Mouse (Mus musculus) layer of hippocampus, postnatal 36 days (tissue): ENCODE measurements at regions not wholly inside any gene's neighbourhood (a gene's known extent, or its start where the extent isn't known, plus 50 kb on each side); places are given as distances from the start of the nearest gene placed in this dataset.
"Not testable (repeated sequence)": the region's sequence is repeated elsewhere in the genome, so short reads cannot be mapped to it uniquely, and the experiment has no call there.

ENCODE experiments used
- DNase-seq, 2 experiments: peaks; one replicate each; pipeline ENCODE4 v3.0.0; 2022

DNA sequence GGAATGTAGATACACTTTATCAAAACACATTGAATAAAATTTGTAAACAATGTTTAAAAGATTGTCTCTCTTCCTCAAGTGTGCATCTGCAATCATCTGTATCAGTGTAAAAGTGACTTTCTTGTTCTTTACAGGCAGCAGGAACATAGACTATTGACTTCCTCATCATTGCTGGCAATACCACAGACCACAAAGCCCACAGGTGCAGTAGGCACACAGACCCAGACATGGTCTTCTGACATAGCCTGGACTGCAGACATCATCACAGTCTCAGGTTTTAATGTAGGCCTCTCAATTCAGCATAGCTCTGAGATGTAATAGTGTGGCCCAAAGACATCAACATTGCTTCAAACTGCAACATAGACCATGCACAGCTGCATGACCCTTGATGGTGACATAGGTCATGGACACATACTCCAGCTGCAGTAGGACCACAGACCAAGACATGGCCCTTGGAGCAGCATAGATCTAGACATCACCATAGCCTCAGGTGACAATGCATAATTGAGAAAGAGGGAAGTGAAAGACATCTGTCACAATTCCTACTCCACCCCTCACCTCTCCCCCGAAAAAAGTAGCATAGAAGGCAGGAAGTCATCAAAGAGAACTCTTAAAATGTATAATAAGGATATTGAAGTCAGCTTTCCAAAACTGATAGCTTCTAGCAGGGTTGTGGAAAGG lies 74.1 kb upstream of the Speer2 start:
- DNase-seq, result no peak

DNA sequence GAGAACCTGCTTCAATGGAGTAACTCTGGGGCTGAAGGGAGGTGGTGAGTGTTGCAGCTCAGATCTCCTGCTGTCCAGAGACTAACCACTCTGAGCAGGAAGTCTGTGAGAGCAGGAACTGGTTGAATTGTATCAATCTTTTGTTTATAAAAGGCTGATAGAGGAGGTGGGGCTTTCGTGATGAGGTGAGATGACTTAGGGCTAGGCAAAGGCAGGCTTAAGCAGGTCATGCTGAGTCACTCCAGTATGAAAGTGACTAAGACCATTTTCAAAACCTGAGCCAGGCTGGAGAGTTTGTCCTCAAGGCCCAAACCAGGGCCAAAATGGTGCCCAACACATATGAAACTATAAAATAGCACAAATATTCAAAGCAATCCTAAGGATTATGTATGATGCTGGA lies 80.1 kb upstream of the Speer2 start:
- DNase-seq, result no peak

DNA sequence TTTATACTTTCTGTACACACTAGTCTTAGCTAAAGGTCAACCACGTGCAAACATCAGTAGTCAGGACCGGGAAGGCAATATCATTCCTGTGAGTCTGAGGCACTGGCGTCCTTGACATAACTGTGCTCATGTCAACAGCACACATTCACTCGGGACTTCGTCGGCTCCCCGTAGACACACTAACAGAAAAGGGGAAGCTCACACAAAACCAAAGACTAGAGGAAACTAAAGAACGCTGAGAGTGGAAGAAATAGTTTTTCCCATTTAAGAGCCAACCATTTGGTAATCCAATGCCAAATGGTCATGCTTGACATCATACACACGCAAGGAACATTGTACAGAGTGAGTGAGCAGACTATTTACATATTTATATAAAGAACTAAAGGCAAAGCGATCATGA lies 85.2 kb upstream of the Speer2 start:
- DNase-seq, result no peak

DNA sequence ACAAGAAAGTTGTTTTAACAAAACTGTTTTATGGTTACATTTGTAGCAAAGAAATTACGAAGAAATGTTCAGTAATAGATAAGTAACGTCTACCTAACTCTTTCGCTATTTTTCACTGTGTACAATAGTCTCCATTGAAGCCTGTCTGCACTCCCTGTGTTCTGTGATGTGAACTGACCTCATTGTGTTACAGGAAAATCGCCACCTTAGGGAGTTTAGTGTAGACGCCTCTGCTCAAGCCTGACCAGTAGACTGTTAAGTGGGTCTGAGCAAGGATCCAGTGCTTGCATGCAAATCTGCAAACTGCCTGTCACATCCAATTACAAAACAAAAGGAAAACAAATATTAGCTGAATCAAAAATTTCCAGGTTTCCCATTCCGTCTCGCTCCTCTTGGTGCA lies 85.8 kb upstream of the Speer2 start:
- DNase-seq, result no peak

DNA sequence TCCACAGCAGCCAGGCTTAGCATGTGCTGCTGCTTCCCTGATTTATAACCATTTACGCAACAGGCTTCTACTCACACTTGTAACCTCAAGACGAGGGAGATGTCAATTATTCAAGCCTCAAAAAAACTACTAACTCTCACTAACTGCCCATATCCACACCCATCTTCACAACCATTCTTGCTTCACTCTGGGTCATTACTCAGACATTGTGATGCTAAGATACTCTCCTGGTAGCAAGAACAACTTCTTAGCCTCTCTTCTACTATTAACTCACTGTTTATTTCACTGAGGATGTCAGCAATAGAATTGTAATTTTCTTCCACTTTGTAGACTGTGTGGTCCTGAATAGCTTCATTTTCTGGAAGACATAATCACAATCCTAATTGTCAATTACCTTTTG lies 88.0 kb upstream of the Speer2 start:
- no peak for DNase-seq

DNA sequence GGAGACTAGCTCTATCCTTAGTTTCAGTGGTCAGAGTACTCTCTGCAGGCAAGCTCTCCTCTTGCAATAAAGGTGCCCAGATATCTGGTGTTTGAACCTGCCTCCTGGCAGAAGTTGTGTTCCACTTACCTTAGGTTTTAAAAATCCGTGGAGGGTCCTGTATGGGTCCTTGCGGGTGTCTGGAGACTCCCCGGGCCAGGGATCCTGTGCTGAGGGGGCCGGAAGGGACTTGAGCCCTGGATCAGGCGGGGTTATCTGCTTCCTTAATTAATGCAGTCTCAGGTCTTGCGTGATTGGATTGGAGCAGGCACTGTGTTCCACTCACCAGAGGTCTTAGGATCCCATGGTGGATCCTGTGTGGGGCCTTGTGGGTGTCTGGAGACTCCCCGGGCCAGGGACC lies 103.0 kb upstream of the Speer2 start:
- DNase-seq, result not testable (repeated sequence)

DNA sequence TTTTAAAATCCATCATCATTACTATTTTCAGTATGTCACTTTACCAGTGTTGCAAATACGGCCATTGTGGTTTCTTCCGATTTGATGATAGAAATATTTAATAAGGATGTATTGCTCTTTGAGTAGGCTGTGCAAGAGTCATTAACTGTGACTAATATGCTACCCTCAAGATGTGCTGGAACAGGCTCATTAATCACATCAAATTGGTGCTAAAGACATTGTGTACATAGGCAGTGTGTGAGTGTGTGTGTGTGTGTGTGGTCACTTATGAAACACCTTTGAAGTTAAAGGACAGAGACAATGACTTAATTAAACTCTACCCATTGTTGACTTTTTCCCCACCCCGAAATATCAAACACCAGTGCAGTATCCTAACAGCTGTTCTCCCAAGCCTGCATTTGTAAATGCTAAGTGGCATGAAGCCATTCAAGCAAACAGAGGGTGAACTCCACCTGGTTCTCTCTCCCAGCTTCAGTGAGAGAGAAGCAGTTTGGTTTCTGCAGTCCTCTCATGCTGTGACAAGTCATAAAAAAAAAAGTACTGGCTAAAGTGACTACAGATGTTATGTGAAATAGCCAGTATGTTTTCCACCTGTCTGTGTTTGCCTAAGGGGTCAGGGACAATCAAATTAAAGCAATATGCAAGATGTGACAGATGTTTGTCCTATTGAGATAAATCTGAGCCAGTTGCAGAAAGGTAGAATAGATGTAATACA lies 116.4 kb upstream of the Speer2 start:
- DNase-seq, result no peak

DNA sequence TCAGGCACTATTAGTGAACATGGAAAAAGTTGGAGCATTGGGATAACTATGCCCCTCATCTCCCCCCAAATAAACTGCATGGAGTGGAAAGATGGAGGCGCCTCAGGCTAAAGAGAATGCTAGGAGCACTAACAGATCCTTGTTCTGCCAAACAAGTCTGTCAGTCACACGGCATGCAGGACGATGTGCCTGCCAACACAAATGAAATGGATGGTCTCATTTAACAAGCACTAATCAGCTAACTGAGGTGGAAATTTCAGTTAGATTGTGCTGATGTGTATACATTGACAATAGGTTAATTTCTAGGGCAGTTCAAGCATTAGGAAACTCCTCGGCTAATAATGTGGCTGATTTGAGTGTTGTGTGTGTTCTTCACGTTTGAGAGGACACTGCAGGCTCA lies 120.8 kb upstream of the Speer2 start:
- no peak for DNase-seq

DNA sequence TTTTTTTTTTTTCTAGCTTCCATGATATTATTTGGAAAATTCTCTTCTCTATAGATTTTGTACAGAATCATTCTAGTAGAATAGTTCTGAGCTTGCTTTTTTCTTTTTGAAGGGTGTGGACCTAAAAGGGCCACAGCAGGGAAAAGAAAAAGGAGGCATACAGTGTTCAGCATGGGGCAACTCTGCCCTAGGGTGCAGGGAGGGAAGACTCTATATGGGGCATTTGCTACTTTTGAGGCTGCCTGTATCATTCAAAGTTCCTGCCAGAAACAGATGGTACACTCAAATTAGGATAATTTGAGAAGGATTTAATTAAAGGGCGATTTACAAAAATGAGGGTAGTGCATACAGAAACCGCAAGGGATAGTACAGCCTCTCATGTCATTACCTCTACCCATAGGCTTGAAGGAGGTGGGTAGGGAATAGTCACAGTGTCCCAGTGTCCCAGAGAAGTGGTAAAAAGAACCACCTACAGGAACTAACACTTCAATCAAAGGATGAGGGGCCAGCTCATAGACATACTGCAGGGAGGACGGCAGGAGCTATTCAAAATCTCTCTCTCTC lies 128.4 kb upstream of the Speer2 start:
- DNase-seq, result no peak

DNA sequence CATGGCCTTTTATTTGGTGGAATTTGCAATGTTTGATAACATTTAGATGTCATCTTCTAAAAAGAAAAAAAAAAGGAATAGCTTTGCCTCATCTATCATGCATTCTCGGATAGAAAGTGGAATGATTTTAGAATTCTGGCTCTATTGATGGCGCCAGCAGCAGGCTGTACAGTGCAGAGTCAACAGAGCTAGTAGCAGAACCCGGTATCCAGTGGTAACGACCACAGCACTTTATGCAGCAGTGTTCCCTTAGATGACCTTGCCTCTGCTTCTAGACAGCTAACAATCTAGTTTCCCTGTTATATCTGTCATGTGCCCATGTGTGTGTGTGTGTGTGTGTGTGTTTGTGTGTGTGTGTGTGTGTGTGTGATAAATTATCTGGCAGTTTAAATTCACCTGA lies 129.2 kb upstream of the Speer2 start:
- DNase-seq, result no peak

DNA sequence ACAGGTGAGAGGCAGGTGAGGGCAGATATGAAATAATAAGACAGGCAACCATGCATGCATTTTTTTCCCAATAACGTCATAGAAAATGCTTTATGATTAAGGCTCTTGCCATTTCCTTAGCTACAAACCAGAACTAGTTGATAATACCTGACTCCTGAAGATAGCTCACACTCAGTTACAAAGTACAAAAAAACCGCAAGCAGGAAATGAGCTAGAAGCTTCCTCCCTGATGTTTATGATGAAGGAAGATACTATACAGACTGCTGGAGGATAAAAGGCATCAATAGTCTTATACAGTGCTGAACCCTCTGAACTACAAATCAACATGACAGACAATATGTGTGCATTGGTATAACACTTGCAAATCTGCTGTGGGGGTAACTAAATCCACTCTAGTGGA lies 143.3 kb upstream of the Speer2 start:
- DNase-seq, result no peak

DNA sequence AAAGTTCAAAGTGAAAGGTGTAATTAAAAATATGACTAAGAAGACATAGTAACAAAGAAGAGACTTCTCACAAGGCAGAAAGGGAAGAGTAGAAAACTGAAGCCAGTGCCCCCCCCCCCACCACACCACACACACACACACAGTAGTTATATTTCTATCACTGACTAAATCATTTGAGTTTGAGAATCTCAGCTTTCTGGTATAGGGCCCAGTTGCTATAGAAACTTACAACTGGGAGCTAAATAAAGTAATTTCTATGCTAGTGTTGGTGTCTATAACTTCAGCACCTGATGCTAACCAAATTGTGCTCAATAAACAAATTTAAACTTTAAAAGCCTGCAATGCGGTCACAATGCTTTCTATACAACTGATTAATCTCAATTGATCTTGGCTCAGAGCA lies 153.4 kb upstream of the Speer2 start:
- no peak for DNase-seq

DNA sequence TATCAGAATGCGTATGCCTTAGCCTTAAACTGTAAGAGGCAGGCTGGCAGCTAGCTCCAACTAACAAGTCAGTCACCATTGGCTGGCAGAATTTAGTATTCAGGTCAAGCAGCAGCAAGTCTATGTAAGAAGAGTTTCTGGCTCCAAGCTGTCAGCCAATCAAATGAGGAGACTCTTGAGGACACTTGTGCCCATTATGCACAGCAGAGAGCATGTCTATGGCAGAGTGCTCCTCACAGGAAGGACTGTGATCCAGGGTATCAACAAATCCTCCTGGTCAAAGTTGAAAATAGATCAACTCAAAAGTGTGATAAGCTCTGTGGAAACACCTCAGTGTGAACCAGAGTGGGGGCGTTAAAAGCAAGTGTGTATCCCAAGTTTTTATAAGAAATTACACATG lies 156.0 kb upstream of the Speer2 start:
- no peak for DNase-seq

DNA sequence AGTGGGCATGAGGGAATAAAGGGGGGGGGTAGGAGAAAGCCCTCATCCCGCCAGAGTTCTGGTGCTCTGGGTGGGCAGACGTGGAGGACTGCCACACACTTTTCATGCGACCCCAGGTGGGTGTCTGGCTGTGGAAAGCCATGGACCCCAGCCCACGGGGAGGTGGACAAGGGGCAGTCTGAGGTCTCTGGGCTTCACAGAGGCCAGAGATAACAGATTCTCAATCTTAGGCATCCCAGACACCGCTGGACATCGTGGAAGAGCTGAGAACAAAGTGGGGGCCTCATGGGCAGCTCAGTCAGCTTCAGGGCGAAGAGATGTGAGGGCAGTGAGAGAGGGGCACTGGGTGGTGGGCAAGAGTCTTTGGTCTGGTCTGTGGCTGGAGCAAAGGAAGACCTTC lies 157.9 kb upstream of the Speer2 start:
- DNase-seq, result no peak

DNA sequence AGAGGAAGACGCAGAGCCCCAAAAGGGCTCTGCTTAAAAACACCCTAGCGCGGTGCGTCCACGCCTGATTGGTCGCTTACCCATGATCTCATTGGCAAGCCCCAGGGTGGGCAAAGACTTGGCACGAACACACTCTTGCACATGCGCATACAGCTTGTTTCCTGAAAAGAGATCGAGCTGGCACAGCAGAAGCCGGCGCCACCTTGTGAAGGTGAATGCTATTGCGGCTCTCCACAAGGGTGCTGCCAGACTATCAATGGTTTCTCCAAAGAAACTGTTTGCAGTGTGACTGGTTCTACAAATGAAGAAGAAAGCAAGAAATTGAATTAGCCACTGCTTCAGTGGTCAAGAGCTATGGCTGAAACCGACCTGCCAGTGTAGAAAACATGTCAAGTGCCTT lies 165.1 kb upstream of the Speer2 start:
- no peak for DNase-seq

DNA sequence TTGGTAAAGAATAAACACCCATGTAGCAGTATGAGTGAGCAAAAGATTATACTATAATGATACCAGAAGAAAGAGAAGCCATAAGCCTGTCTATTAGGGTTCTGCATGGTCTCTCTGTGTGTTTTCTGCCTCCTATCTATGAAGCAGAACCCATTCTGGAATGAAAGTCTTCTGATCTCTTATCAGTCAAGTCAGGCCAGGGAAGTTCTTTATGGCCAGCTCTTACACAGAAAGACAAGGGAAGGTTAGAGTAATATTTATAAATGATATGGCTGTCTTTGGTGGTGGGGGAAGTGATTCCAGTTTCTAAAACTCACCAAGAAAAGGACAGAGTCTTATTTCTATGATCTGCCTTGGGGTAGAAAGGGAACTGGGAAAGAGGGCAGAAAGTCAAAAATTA lies 182.0 kb upstream of the Speer2 start:
- no peak for DNase-seq

DNA sequence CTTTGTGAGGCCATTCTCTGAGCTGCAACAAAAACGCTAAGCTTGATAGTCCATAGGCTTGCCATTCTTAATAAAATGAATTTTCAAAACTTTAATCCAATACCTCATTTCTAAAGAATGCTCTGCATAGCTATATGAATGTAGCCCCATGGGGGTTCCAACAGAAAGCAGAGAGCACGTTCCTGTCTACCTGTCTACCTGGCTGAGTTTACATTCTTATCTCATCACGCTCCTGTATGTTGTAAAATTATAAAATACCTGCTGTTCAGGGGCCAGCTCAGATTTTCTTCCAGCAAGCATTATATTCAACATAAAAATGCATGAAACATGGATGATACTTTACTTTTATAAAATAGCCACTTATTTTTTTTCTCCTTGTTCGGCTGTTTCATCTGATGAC lies 182.5 kb upstream of the Speer2 start:
- DNase-seq, result no peak

DNA sequence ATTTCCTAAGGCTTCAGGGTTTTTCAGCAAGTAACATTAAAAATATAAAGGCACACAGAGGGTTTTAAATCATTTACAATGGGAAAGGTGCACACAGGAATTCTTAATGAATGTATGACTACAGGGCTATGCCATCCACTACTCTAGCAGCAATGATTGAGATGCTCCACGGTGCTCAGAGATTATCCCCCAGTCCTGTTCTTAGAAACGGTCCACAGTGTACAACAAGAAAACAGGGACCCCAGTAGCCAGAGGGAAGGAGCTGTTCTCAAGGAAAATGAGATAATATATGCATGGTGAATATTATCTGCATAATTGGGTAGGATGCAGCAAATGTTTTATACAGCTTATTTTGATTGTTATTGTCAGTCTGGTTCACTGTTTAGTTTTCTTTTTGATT lies 186.3 kb upstream of the Speer2 start:
- no peak for DNase-seq

DNA sequence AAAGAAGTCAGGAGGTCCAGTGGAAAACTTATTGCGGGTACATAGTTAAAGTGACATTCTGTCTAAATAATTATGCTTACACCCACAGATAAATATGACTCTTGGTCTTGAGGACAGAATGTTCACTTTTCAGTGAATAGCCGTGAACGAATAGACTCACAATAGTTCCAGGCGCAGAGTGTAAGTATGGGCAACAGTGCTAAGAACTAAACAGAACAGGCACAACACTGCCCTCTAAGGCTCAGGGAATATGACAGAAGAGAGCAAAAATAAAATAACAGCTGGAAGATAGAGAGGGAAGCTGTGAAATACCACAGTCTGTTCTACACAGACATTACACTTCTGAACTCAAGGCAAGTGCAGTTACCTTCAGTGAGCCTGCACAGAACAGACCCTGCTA lies 207.9 kb upstream of the Speer2 start:
- DNase-seq, result no peak

DNA sequence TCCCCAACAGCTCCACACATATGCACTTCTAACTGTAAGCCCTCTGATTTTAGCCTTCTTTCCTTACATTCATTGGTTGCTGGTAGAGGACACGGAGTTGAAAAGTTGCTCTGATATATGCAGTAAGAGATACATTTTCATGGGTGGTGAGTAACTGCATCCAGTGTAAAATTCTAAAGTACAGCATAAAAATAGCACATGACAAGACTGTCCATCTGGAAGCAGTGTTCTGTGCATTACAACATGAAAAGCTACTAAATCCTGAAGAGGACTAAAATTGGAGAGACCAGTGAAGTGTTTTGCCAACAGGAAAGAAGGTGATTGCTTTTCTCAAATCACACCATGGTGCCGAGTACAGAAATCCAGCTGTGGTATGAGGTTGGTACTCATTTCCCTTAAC lies 210.2 kb upstream of the Speer2 start:
- no peak for DNase-seq

DNA sequence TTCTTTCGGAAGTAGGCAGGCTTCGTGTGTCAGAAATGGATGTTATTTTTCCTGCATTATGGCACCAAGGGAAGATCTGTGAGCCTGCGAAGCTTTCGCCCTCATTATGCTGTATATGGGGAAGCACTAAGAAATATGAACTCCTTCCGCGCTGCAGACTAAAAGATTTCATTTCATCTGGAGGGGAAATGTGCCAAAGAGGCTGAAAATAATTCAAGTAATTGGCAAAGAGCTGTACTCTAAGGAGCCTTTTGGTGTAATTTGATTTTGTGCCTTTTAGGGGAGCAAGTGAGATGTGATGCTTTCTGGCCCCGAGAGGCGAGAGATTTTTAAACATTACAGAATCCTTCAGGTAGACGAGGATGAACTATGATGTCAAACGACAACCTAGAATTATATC lies 216.0 kb upstream of the Speer2 start:
- no peak for DNase-seq

DNA sequence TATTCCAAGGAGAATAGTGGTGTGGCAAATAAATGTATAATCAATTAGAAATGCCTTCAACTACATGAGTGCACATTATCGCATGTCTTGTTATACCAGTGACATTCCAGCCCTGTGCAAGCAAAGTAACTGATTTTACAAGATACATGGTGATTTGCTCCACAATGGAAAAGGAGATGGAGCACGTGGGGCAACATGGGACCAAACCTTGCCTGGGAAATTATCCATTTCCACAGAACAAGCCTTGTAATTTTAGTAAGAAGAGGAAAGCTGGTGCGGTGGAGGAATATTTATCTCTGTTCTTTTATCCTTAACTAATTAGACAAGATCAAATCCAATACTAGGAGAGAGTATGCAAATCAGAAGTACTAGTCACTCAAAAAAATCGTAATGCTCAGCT lies 222.5 kb upstream of the Gbe1 start:
- no peak for DNase-seq

DNA sequence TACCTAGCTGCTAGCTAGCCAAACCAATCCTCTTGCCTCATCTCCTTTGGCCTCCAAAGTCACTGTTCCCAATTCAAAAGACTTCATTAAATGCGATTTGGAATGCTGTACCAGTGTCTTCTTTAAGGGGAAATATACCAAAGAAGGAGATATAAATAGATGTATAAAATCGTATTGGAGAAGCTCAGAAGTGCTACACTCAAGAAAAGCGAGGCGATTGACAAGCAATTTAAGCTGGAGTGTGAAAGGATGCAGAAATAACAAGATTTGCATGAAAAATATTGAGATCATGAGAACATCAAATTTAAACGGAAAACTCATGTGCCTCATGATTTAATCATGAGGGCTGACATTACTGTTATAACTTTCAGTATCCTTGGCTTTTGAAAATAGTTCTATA lies 221.8 kb upstream of the Gbe1 start:
- no peak for DNase-seq

DNA sequence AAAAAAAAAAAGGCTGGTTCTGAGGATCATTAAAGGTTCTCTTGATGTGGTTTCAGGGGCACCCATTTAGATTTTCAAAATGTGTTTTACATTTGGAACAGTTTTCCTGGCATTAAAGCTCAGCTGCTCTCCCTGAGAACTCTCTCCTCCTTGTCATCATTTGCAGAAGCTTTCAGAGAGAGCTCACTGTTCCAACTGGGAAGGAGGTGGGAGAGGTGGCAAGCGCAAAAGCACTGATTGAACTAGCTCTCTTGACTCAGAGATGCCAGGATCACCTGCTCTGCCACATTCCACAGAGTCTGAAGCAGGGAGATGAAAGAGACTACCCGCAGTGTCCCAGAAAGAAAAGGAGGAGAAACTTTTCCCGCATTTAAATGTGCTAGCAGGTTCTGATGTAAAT lies 220.5 kb upstream of the Gbe1 start:
- peak in 1 of 2 experiments; percentile 2 for DNase-seq
